Mouse (Mus musculus): ENCODE results near the gene Dtl. TPM values are rescaled to one million over a fixed set of nuclear protein-coding genes. Genes with fewer than 3 reads are reported as not detected.
"Not testable (repeated sequence)": the region's sequence is repeated elsewhere in the genome, so short reads cannot be mapped to it uniquely, and the experiment has no call there.

The Dtl gene
- polyA plus RNA-seq, 1 experiment from 2014 or later, result 19.0 TPM

- H3K4me3 ChIP-seq (replicated peaks); ATAC-seq; H3K4me2 ChIP-seq (replicated peaks); H3K27me3 ChIP-seq; H3K9me3 ChIP-seq; H3K36me3 ChIP-seq; H3K27ac ChIP-seq; H3K9ac ChIP-seq (replicated peaks); H3K4me1 ChIP-seq (replicated peaks): not testable (repeated sequence)
- 89% methylated on average over 2 of the region's 2 CpGs for WGBS
Observed at GRCm38 (mm10) chr1:191516351-191516750, 59.0 kb downstream of the Dtl start.

DNA sequence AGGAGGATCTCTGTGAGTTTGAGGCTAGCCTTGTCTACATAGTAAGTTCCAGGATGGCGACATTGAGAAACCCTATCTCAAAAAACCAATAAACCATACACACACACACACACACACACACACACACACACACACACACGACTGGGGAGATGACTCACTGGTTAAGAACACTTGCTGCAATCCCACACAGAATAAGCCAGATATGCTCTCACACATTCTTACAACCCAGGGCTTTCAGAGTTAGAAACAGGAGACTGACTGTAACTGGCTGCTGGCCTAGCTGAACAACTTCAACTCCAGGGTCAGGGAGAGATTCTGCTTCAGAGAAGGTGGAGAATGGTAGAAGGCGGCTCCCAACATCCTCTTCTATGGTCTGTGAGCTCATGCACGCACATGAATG, 62.1 kb downstream of the Dtl start:
- Histone ChIP-seq H3K27me3 (no peaks in the 10 kb centered on the region), H3K9me3 (no peaks in the 10 kb centered on the region), H3K9ac (replicated peaks) (no peak overlapping the region), H3K36me3 (no peaks in the 10 kb centered on the region), H3K27ac (no peak overlapping the region), H3K4me2 (replicated peaks) (no peak overlapping the region), H3K4me3 (replicated peaks) (no peak overlapping the region), H3K4me1 (replicated peaks) (no peaks in the 10 kb centered on the region)
- 86% methylated on average over 4 of the region's 4 CpGs for WGBS
- no peak for ATAC-seq

DNA sequence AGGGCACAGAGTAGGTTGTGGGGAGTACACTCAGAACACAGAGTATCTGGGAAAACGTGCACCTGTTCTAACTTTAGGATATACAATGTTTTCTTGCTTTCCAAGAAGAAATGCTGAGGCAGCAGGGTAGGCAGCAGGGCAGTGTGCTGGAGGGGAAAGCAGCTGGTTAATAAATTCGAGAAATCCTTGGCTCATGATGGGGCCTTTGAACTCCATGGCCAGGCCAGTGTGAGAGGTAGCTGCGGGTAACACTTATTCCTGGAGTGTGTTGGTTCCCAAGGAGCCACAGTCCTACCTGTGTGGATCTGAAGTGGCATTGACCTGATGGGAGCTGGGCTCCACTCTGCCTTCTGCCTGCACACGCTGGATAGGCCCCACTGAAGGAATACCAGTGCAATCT, 63.0 kb downstream of the Dtl start:
- no peak overlapping the region for H3K4me2 ChIP-seq (replicated peaks)
- H3K9me3 ChIP-seq, result no peaks in the 10 kb centered on the region
- WGBS, result 78% methylated on average over 4 of the region's 4 CpGs
- H3K4me1 ChIP-seq (replicated peaks), result no peaks in the 10 kb centered on the region
- H3K27ac ChIP-seq, result no peak overlapping the region
- H3K4me3 ChIP-seq (replicated peaks), result no peak overlapping the region
- no peaks in the 10 kb centered on the region for H3K36me3 ChIP-seq
- no peaks in the 10 kb centered on the region for H3K27me3 ChIP-seq
- ATAC-seq, result no peak
- H3K9ac ChIP-seq (replicated peaks), result no peak overlapping the region

- Histone ChIP-seq H3K27ac (no peak overlapping the region), H3K27me3 (no peaks in the 10 kb centered on the region), H3K4me3 (replicated peaks) (no peak overlapping the region), H3K9ac (replicated peaks) (no peak overlapping the region), H3K9me3 (no peaks in the 10 kb centered on the region), H3K4me1 (replicated peaks) (no peaks in the 10 kb centered on the region), H3K4me2 (replicated peaks) (no peak overlapping the region), H3K36me3 (no peaks in the 10 kb centered on the region)
- no peak for ATAC-seq
- WGBS, result 92% methylated on average over 8 of the region's 8 CpGs
Observed at GRCm38 (mm10) chr1:191511503-191511902, 63.8 kb downstream of the Dtl start.

DNA sequence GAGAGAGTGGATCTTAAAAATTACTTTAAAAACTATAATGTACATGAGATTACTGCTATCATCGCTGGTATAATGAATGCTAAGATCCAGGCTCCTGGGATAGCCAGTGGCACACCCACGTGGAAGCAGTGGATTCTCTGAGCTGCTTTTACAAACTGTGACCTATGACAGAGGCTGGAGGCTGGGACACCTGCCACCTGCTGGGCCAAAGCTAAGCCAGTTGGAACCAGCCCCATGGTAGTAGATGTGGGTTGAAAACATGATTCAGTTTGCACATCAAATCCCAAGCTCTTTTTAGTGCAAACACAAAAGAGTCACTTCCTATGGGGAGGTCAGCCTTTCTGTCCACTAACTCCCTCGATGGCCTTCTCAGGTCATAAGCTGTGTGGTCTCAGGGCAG, 65.5 kb downstream of the Dtl start:
- no peak for ATAC-seq
- Histone ChIP-seq H3K36me3 (no peaks in the 10 kb centered on the region), H3K4me2 (replicated peaks) (no peak overlapping the region), H3K27me3 (no peaks in the 10 kb centered on the region), H3K9me3 (no peaks in the 10 kb centered on the region), H3K4me1 (replicated peaks) (no peaks in the 10 kb centered on the region), H3K9ac (replicated peaks) (no peak overlapping the region), H3K4me3 (replicated peaks) (no peak overlapping the region), H3K27ac (no peak overlapping the region)
- WGBS, result 59% methylated on average over 3 of the region's 3 CpGs

DNA sequence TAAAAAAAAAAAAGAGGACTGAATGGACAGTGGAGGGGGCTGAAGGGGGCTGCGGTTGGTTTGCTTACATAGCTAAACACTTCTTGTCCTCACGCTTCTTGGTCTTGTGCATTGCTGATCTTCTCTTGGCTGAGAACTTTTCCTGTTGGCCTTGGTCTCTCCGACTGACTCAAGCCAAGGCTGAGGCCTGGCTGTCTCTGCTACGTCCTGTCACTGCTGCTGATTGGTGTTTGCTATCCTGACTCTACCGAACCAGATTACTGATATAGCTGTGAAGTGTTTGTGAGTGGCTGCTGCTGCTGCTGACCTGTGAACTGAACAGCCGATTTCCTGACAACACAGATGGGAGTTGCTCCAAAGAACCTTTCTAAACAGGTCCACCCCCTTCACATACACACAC, 66.2 kb downstream of the Dtl start:
- no peak overlapping the region for H3K4me2 ChIP-seq (replicated peaks)
- H3K4me1 ChIP-seq (replicated peaks), result no peaks in the 10 kb centered on the region
- H3K27ac ChIP-seq, result no peak overlapping the region
- no peaks in the 10 kb centered on the region for H3K9me3 ChIP-seq
- no peak overlapping the region for H3K4me3 ChIP-seq (replicated peaks)
- no peak overlapping the region for H3K9ac ChIP-seq (replicated peaks)
- 85% methylated on average over 6 of the region's 6 CpGs for WGBS
- H3K36me3 ChIP-seq, result no peaks in the 10 kb centered on the region
- H3K27me3 ChIP-seq, result no peaks in the 10 kb centered on the region
- no peak for ATAC-seq

GRCm38 (mm10) chr1:191506791-191507190, 68.6 kb downstream of the Dtl start:
- no peak for ATAC-seq
- WGBS, result 69% methylated on average over 1 of the region's 1 CpGs
- Histone ChIP-seq H3K4me3 (replicated peaks) (no peak overlapping the region), H3K27me3 (no peaks in the 10 kb centered on the region), H3K36me3 (no peaks in the 10 kb centered on the region), H3K27ac (no peak overlapping the region), H3K9ac (replicated peaks) (no peak overlapping the region), H3K9me3 (no peaks in the 10 kb centered on the region), H3K4me1 (replicated peaks) (no peaks in the 10 kb centered on the region), H3K4me2 (replicated peaks) (no peak overlapping the region)

GRCm38 (mm10) chr1:191499666-191500065, 75.7 kb downstream of the Dtl start:
- Histone ChIP-seq H3K27me3 (no peaks in the 10 kb centered on the region), H3K4me3 (replicated peaks) (no peak overlapping the region), H3K9ac (replicated peaks) (no peak overlapping the region), H3K36me3 (no peaks in the 10 kb centered on the region), H3K27ac (no peak overlapping the region), H3K4me2 (replicated peaks) (no peak overlapping the region), H3K9me3 (no peaks in the 10 kb centered on the region), H3K4me1 (replicated peaks) (no peaks in the 10 kb centered on the region; the same call in 1 of the 2 replicates)
- WGBS, result 97% methylated on average over 6 of the region's 6 CpGs
- ATAC-seq, result no peak

GRCm38 (mm10) chr1:191498271-191498955, 76.9 kb downstream of the Dtl start:
- H3K4me1 ChIP-seq (replicated peaks), result no peaks in the 10 kb centered on the region; the same call in 1 of the 2 replicates
- H3K9me3 ChIP-seq, result no peaks in the 10 kb centered on the region
- no peak overlapping the region for H3K9ac ChIP-seq (replicated peaks)
- H3K4me3 ChIP-seq (replicated peaks), result no peak overlapping the region
- ATAC-seq, result no peak
- H3K4me2 ChIP-seq (replicated peaks), result no peak overlapping the region
- H3K27ac ChIP-seq, result no peak overlapping the region
- WGBS, result 86% methylated on average over 14 of the region's 14 CpGs
- H3K36me3 ChIP-seq, result no peaks in the 10 kb centered on the region
- H3K27me3 ChIP-seq, result no peaks in the 10 kb centered on the region

DNA sequence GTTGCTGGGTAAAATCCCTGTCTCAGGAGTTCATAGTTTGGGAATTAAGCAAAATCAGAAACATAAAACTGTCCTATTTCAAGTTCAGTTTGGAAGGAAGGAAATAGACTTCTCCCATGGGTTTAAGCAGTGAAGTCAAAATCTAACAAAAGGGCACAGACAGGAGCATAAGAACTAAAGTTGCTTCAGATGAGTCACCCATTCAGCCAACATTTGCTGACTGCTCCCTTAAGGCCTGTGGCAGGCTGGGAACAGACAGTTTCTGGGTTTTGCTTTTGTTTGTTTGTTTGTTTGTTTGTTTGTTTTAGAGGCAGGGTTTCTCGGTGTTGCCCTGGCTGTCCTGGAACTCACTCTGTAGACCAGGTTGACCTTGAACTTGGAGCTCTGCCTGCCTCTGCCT, 78.7 kb downstream of the Dtl start:
- Histone ChIP-seq H3K36me3 (no peaks in the 10 kb centered on the region), H3K9ac (replicated peaks) (no peak overlapping the region), H3K4me2 (replicated peaks) (no peak overlapping the region), H3K27me3 (no peaks in the 10 kb centered on the region), H3K27ac (no peak overlapping the region), H3K4me1 (replicated peaks) (no peaks in the 10 kb centered on the region; the same call in 1 of the 2 replicates), H3K4me3 (replicated peaks) (no peak overlapping the region), H3K9me3 (no peaks in the 10 kb centered on the region)
- 87% methylated on average over 1 of the region's 1 CpGs for WGBS
- no peak for ATAC-seq

GRCm38 (mm10) chr1:191495051-191495467, 80.3 kb downstream of the Dtl start:
- Histone ChIP-seq H3K27ac (no peak overlapping the region), H3K36me3 (no peaks in the 10 kb centered on the region), H3K27me3 (no peaks in the 10 kb centered on the region), H3K9ac (replicated peaks) (no peak overlapping the region), H3K9me3 (no peaks in the 10 kb centered on the region), H3K4me2 (replicated peaks) (no peak overlapping the region), H3K4me1 (replicated peaks) (no peaks in the 10 kb centered on the region; the same call in 1 of the 2 replicates), H3K4me3 (replicated peaks) (no peak overlapping the region)
- ATAC-seq, result no peak
- 44% methylated on average over 10 of the region's 10 CpGs for WGBS

- Histone ChIP-seq H3K27ac (no peak overlapping the region), H3K4me3 (replicated peaks) (no peak overlapping the region), H3K4me2 (replicated peaks) (no peak overlapping the region), H3K36me3 (no peaks in the 10 kb centered on the region), H3K9ac (replicated peaks) (no peak overlapping the region), H3K4me1 (replicated peaks) (no peaks in the 10 kb centered on the region; the same call in 1 of the 2 replicates), H3K27me3 (no peaks in the 10 kb centered on the region), H3K9me3 (no peaks in the 10 kb centered on the region)
- ATAC-seq, result no peak
- 69% methylated on average over 2 of the region's 2 CpGs for WGBS
Observed at GRCm38 (mm10) chr1:191494303-191494655, 81.1 kb downstream of the Dtl start.

Data from midbrain, embryonic 13.5 days (tissue).